Mouse (Mus musculus) lung, embryonic 16.5 days (tissue): ENCODE measurements around the gene Fpgs. TPM values are rescaled to one million over a fixed set of nuclear protein-coding genes. Genes with fewer than 3 reads are reported as not detected.

Experiments
- microRNA counts: library from miRNA; unstranded; fragments of <30 nt; microRNA quantifications from one replicate; lab custom pipeline; 2016
- microRNA-seq: library from miRNA; unstranded; fragments of <30 nt; microRNA quantifications from one replicate; pipeline ENCODE4, GENCODE M21; 2016
- polyA plus RNA-seq: library from polyadenylated mRNA; unstranded; fragments of >200 nt; fragmentation: Nextera tagmentation; extraction: Ambion mirVana; gene quantifications from 2 replicates; pipeline ENCODE4 v1.2.1, GENCODE M21; 2015

Fpgs gene
- polyA plus RNA-seq, 1 experiment from 2014 or later: 25.5 TPM

MicroRNAs encoded within 50 kb of the gene (microRNA counts, 519-probe panel; counts per million panel counts)
- microRNA mmu-miR-1954 (lab: Ali Mortazavi, UCI): not detected
- not detected for microRNA mmu-miR-2861 (lab: Ali Mortazavi, UCI)

Small RNAs within 50 kb of the gene (microRNA-seq; reads per million reads assigned to microRNA genes)
- not detected for gene Gm47291
- not detected for gene Mir1954
- gene Mir2861: not detected
- not detected for gene Mir3960
- gene Mir8093: not detected

Other genes starting within 250 kb of the Fpgs start
- 11.9 and 12.7 TPM in 2 replicates for gene Fam102a, start 168.8 kb downstream of the Fpgs start, polyA plus RNA-seq
- gene Dpm2, start 133.3 kb downstream of the Fpgs start, polyA plus RNA-seq: 106 and 109 TPM in 2 replicates
- 0.15 and 0.34 TPM in 2 replicates for gene Pip5kl1, start 129.3 kb downstream of the Fpgs start, polyA plus RNA-seq
- gene 9430097D07Rik, start 128.5 kb downstream of the Fpgs start, polyA plus RNA-seq: not detected in 2 replicates
- gene St6galnac4, start 117.0 kb downstream of the Fpgs start, polyA plus RNA-seq: 26.0 and 28.1 TPM in 2 replicates
- gene St6galnac6, start 104.4 kb downstream of the Fpgs start, polyA plus RNA-seq: 25.4 and 26.3 TPM in 2 replicates
- 67.2 and 76.7 TPM in 2 replicates for gene Ak1, start 82.4 kb downstream of the Fpgs start, polyA plus RNA-seq
- gene Eng, start 57.5 kb downstream of the Fpgs start, polyA plus RNA-seq: 108 and 120 TPM in 2 replicates
- 77.2 and 85.1 TPM in 2 replicates for gene Cdk9, start 8.9 kb upstream of the Fpgs start, polyA plus RNA-seq
- 43.2 and 46.2 TPM in 2 replicates for gene Sh2d3c, start 16.9 kb upstream of the Fpgs start, polyA plus RNA-seq
- 0.34 and 0.43 TPM in 2 replicates for gene 6330409D20Rik, start 36.9 kb upstream of the Fpgs start, polyA plus RNA-seq
- 61.7 and 63.5 TPM in 2 replicates for gene Tor2a, start 53.1 kb upstream of the Fpgs start, polyA plus RNA-seq
- gene Ttc16, start 71.5 kb upstream of the Fpgs start, polyA plus RNA-seq: 1.2 and 2.1 TPM in 2 replicates
- 4.1 and 4.5 TPM in 2 replicates for gene Ptrh1, start 71.6 kb upstream of the Fpgs start, polyA plus RNA-seq
- gene Cfap157, start 80.3 kb upstream of the Fpgs start, polyA plus RNA-seq: 2.1 and 2.4 TPM in 2 replicates
- 21.9 and 24.1 TPM in 2 replicates for gene Stxbp1, start 143.1 kb upstream of the Fpgs start, polyA plus RNA-seq
- 133 and 141 TPM in 2 replicates for gene Fam129b, start 172.0 kb upstream of the Fpgs start, polyA plus RNA-seq